Mouse (Mus musculus): Measurements from ENCODE around the gene 6720489N17Rik. TPM values are rescaled to one million over a fixed set of nuclear protein-coding genes. Genes with fewer than 3 reads are reported as not detected.
"Not testable (repeated sequence)": the region's sequence is repeated elsewhere in the genome, so short reads cannot be mapped to it uniquely, and the experiment has no call there.

6720489N17Rik gene
- 10.5 and 11.4 TPM in 2 replicates for polyA plus RNA-seq (2016; fragmentation: Nextera tagmentation; extraction: Ambion mirVana)

- Histone ChIP-seq H3K4me3 (peak within 1 kb of the TSS; percentile 62), H3K27ac (peak within 1 kb of the TSS; percentile 74)
- H3K36me3 ChIP-seq; H3K27me3 ChIP-seq (ENCODE audit: insufficient read depth, poor library complexity, severe bottlenecking); H3K9me3 ChIP-seq; H3K4me1 ChIP-seq: not testable (repeated sequence)
- DNase-seq (ENCODE audit: low spot score): peak; percentile 93
- WGBS: under 1% methylated on average over 15 of the region's 15 CpGs
Observed at GRCm38 (mm10) chr13:62623577-62624276, at the start of gene 6720489N17Rik. TSS of gene 6720489N17Rik (minus strand) at chr13:62624182.

- Histone ChIP-seq H3K27me3 (ENCODE audit: insufficient read depth, poor library complexity, severe bottlenecking) (no peaks in the 10 kb centered on the region), H3K4me1 (no peaks in the 10 kb centered on the region), H3K9me3 (no peaks in the 10 kb centered on the region; the same call in 1 of the 2 replicates), H3K36me3 (peaks cover 3% of the 10 kb centered on the region; the same call in 1 of the 2 replicates), H3K27ac (peak overlapping the region; percentile 71; the same call in 1 of the 2 replicates), H3K4me3 (peak overlapping the region; percentile 67)
- 21% methylated on average over 8 of the region's 8 CpGs for WGBS
- DNase-seq (ENCODE audit: low spot score): no peak
Observed at GRCm38 (mm10) chr13:62653369-62653743, 29.4 kb upstream of the 6720489N17Rik start.

GRCm38 (mm10) chr13:62652681-62653368 lies 28.8 kb upstream of the 6720489N17Rik start:
- not testable (repeated sequence) for H3K9me3 ChIP-seq; H3K36me3 ChIP-seq; H3K4me1 ChIP-seq; H3K27me3 ChIP-seq (ENCODE audit: insufficient read depth, poor library complexity, severe bottlenecking)
- peak overlapping the region; percentile 71; the same call in 1 of the 2 replicates for H3K27ac ChIP-seq
- peak overlapping the region; percentile 67 for H3K4me3 ChIP-seq
- peak; percentile 88 for DNase-seq (ENCODE audit: low spot score)
- WGBS: under 1% methylated on average over 16 of the region's 16 CpGs

GRCm38 (mm10) chr13:62627071-62627470 lies 3.1 kb upstream of the 6720489N17Rik start:
- H3K4me1 ChIP-seq; H3K9me3 ChIP-seq; DNase-seq (ENCODE audit: low spot score); H3K4me3 ChIP-seq; H3K27me3 ChIP-seq (ENCODE audit: insufficient read depth, poor library complexity, severe bottlenecking); H3K36me3 ChIP-seq; H3K27ac ChIP-seq: not testable (repeated sequence)
- 39% methylated on average over 1 of the region's 1 CpGs for WGBS

- H3K27me3 ChIP-seq (ENCODE audit: insufficient read depth, poor library complexity, severe bottlenecking); H3K36me3 ChIP-seq; H3K27ac ChIP-seq; H3K9me3 ChIP-seq; H3K4me1 ChIP-seq: not testable (repeated sequence)
- H3K4me3 ChIP-seq: peak overlapping the region; percentile 62
- peak; percentile 72 for DNase-seq (ENCODE audit: low spot score)
- 9% methylated on average over 7 of the region's 7 CpGs for WGBS
Observed at GRCm38 (mm10) chr13:62624277-62624665, 289 bp upstream of the 6720489N17Rik start.

GRCm38 (mm10) chr13:62617449-62617848 lies 6.5 kb downstream of the 6720489N17Rik start:
- H3K9me3 ChIP-seq; H3K27me3 ChIP-seq (ENCODE audit: insufficient read depth, poor library complexity, severe bottlenecking); DNase-seq (ENCODE audit: low spot score); H3K36me3 ChIP-seq; H3K27ac ChIP-seq; H3K4me1 ChIP-seq; H3K4me3 ChIP-seq: not testable (repeated sequence)
- 86% methylated on average over 4 of the region's 4 CpGs for WGBS

- H3K4me3 ChIP-seq; H3K27ac ChIP-seq; DNase-seq (ENCODE audit: low spot score); H3K36me3 ChIP-seq; H3K4me1 ChIP-seq; H3K9me3 ChIP-seq; H3K27me3 ChIP-seq (ENCODE audit: insufficient read depth, poor library complexity, severe bottlenecking): not testable (repeated sequence)
- WGBS: 67% methylated on average over 6 of the region's 6 CpGs
Observed at GRCm38 (mm10) chr13:62571099-62571498, 52.9 kb downstream of the 6720489N17Rik start, which contains the start of gene Zfp934. TSS of gene Zfp934 (minus strand) at chr13:62571199.

GRCm38 (mm10) chr13:62561696-62562095 lies 62.3 kb downstream of the 6720489N17Rik start:
- DNase-seq (ENCODE audit: low spot score); H3K4me1 ChIP-seq; H3K4me3 ChIP-seq; H3K27me3 ChIP-seq (ENCODE audit: insufficient read depth, poor library complexity, severe bottlenecking); H3K9me3 ChIP-seq; H3K27ac ChIP-seq; H3K36me3 ChIP-seq: not testable (repeated sequence)
- 45% methylated on average over 1 of the region's 1 CpGs for WGBS

GRCm38 (mm10) chr13:62558189-62559110 lies 65.5 kb downstream of the 6720489N17Rik start, which contains the start of gene Zfp935:
TSS of gene Zfp935 (minus strand) at chr13:62558511.
- 3% methylated on average over 27 of the region's 27 CpGs for WGBS
- DNase-seq (ENCODE audit: low spot score): peak; percentile 75
- peak within 1 kb of the TSS; percentile 58 for H3K4me3 ChIP-seq
- peaks cover 19% of the 10 kb centered on the region for H3K36me3 ChIP-seq
- H3K27me3 ChIP-seq (ENCODE audit: insufficient read depth, poor library complexity, severe bottlenecking); H3K4me1 ChIP-seq; H3K9me3 ChIP-seq: not testable (repeated sequence)
- peak within 1 kb of the TSS; percentile 75 for H3K27ac ChIP-seq

Small RNA genes within 50 kb of the gene (microRNA-seq; reads per million reads assigned to microRNA genes)
- gene Gm24020: not detected

Other genes starting within 250 kb of the 6720489N17Rik start
- 4.5 and 5.1 TPM in 2 replicates for gene Gm3604, start 241.0 kb downstream of the 6720489N17Rik start, polyA plus RNA-seq (2016; fragmentation: Nextera tagmentation; extraction: Ambion mirVana)
- gene Gm49359, start 157.3 kb downstream of the 6720489N17Rik start, polyA plus RNA-seq (2016; fragmentation: Nextera tagmentation; extraction: Ambion mirVana): 10.3 TPM in 2 replicates
- gene Zfp935, start 65.7 kb downstream of the 6720489N17Rik start, polyA plus RNA-seq (2016; fragmentation: Nextera tagmentation; extraction: Ambion mirVana): not detected in 2 replicates
- gene Zfp934, start 53.0 kb downstream of the 6720489N17Rik start, polyA plus RNA-seq (2016; fragmentation: Nextera tagmentation; extraction: Ambion mirVana): 15.4 and 17.9 TPM in 2 replicates
- 17.7 and 25.2 TPM in 2 replicates for gene Platr25, start 136.5 kb upstream of the 6720489N17Rik start, polyA plus RNA-seq (2016; fragmentation: Nextera tagmentation; extraction: Ambion mirVana)
- gene Gm5141, start 161.6 kb upstream of the 6720489N17Rik start, polyA plus RNA-seq (2016; fragmentation: Nextera tagmentation; extraction: Ambion mirVana): 6.4 and 8.6 TPM in 2 replicates
- gene Fbp2, start 234.2 kb upstream of the 6720489N17Rik start, polyA plus RNA-seq (2016; fragmentation: Nextera tagmentation; extraction: Ambion mirVana): 0.31 and 0.41 TPM in 2 replicates

Measured in heart, embryonic 10.5 days (tissue).